Mouse (Mus musculus) testis, postnatal 14 days (tissue): Measurements from ENCODE around the gene S100a5.

Experiments
- DNase-seq: peaks from one replicate; pipeline ENCODE4 v3.0.0; 2021; ENCODE audit warnings: low spot score

The S100a5 gene

DNA sequence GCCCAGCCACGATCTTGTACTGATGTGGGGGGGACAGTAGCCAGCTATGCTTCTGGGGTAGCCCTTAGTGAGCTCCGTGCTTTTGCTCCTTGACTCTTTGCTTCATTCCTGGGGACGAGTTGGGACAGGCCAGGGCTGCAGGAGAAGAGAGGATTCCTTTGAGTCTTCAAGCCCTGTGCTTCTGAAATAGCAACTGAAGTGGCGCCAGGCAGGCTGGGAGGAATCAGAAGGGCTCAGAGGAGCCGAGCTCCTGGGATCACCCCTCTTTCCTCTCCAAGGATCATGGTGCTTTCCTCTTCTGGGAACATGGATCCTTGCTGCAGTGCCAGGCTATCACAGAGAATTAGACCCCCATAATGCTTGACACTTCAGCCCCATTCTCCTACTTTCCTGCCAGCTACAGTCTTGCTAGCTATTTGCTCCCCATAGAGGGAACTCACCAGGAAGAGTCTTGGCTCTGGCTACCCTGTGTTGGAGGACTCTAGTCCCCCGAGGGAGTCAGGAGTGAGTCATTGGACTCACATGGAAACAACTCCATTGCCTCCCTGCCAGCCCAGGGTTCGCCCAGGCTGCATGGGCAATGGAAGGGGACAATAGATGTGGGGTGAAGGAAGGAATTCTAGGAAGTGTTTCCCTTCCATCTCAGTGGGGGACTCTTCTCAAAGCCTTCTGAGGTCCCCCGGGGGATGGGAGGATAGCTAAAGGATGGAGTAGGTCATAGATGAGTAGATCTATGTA is 7.7 kb upstream of the S100a5 start:
- no peak for DNase-seq

GRCm38 (mm10) chr3:90601486-90602110 is 6.7 kb upstream of the S100a5 start, which contains the start of gene Gm42674:
Gene Gm42674 (plus strand): TSS chr3:90601904.
- no peak for DNase-seq

DNA sequence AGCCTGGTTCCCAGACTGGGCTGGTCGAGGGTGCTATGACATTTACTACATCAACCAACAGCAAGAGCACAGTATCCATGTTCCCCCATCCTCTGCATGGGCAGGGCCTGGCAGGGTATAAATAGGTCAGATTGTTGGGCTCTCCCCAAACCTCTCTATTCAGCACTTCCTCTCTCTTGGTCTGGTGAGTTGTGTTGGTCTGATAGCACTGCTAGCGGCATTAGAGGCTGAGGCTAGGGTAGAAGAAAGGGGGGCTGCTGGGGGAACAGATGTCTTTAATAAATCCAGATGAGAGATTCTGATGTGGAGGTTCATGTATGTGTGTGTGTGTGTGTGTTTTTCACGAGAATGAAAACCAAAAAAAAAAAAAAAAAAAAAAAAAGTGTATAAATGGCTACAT is 4.7 kb upstream of the S100a5 start, which contains the start of gene S100a4:
Gene S100a4, plus strand, starts transcription at position 149 of the 400 bp plus-strand sequence.
- no peak for DNase-seq

- DNase-seq = peak; percentile 52
Observed at GRCm38 (mm10) chr3:90604416-90604815, 3.9 kb upstream of the S100a5 start.

DNA sequence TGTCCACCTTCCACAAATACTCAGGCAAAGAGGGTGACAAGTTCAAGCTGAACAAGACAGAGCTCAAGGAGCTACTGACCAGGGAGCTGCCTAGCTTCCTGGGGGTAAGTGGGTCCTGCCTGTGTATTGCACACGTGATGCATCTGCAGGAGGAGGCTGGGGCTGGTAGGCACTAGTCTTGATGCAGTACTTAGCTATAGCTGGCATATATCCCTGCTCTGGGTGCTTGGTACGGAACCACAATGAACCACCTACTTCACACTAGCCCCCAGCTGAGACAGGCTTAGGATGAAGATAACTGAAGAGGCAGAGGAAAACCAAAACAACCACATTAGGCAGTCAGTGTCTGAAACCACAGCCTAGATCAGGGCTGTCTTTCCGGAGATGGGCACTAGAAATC is 3.3 kb upstream of the S100a5 start:
- no peak for DNase-seq

GRCm38 (mm10) chr3:90605736-90606135 is 2.6 kb upstream of the S100a5 start:
- DNase-seq = no peak

DNA sequence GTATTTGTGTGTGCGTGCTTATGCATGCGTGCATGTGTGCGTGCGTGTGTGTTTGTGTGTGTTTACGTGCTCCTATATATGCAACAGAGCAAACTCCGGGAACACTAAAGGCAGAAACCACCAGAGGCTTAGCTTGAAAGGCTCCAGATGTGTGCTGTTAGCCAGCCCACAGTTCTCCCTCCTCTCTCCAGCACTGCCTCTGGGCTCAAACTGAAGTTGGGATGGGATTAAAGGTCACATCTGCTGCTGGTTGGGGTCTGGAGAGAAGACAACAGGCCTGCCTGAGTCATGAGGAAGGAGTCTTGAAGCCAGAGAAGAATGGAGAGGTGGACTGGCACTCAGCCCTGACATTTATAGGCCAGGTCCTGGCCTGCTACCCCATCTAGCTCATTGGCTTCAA is 2.1 kb upstream of the S100a5 start:
- DNase-seq = no peak

DNA sequence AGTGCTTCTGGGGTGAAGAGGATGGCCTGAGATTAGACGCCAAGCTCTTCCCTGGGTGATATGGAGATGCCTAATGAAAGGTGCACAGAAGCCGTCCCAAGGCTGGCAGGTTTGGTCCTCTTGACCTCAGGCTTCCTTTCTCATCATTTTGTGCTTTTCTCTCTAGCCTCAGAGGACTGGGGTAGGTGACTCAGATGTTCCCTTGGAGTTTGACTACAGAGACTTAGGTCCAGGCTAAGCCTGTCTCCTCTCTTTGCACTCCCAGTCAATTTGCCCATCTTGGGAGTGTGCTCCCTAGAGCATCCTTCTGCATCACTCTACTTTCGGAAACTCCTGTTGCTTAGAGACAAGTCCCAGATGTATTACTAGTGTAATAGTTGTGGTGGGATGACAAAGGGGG is 962 bp upstream of the S100a5 start:
- no peak for DNase-seq

- no peak for DNase-seq
Observed at GRCm38 (mm10) chr3:90609102-90609501, 779 bp downstream of the S100a5 start.

DNA sequence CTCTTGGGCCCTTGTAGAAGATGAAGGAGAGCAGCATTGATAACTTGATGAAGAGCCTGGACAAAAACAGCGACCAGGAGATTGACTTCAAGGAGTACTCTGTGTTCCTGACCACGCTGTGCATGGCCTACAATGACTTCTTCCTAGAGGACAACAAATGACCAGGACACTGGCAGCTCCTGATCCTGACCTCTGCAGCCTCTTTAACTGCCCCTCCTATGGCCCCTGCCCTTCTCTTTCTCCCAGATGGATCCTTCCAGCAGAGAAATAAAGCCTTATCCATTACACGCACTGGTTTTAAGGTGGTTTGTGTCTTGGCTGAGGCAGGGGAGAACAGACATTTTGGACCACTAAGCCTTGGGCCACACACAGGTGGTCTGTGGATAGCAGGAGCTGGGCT is 3.2 kb downstream of the S100a5 start:
- DNase-seq = no peak

GRCm38 (mm10) chr3:90612061-90612460 is 3.7 kb downstream of the S100a5 start:
- no peak for DNase-seq

DNA sequence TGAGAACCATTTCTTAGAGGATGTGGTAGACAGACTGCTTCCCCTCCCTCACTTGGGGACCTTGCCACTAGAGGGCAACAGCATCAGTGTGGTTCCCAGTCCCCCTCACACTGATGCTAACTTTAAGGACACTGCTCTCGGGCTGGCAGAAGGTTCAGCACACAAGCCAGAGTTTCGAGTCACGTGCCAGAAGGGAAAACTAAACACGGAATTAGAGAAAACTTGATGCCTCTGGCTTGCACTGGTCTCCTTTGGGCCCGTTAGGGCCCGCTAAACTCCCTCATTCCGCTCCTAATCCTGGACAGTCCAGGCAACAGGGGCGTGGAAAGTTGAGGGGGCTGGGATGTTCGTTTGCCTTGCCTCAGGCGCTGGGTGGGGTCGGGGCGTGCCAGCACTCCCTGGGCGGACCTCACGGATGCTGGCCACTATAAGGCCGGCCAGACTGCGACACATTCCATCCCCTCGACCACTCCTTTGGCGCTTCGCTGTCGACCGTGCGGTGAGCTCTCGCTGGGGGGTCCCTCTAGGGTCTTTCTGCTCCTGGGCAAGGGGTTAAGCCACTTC is 4.5 kb downstream of the S100a5 start, which contains the start of gene S100a6:
Gene S100a6, plus strand, starts transcription at position 155 of the 564 bp plus-strand sequence.
- DNase-seq = peak; percentile 44

DNA sequence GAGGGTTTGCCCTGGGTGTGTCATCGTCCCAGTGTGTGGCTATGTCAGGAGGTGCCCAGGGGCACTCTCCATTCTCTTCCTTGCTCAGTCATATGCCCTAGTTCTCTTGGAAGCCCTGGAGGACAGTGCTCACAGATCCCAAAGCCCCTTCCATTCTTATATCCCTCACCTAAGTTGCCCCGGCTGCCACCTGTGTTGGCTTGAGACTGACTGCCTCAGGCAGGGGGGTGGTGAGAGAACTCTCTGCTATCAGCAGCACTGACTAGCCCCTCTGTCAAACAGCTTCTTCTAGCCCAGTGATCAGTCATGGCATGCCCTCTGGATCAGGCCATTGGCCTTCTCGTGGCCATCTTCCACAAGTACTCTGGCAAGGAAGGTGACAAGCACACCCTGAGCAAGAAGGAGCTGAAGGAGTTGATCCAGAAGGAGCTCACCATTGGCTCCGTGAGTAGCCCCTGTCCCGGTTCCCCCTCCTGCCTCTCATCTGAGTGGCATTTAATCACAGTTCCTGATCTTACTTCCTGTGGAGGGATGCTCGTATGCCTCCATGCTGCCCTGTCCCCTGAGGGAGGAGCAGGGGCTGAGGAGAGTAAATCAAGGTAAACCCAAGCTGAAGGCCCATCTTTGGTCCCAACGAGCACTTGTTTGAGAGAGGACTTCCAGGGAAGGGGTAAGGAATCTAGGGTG is 5.3 kb downstream of the S100a5 start:
- DNase-seq = no peak

DNA sequence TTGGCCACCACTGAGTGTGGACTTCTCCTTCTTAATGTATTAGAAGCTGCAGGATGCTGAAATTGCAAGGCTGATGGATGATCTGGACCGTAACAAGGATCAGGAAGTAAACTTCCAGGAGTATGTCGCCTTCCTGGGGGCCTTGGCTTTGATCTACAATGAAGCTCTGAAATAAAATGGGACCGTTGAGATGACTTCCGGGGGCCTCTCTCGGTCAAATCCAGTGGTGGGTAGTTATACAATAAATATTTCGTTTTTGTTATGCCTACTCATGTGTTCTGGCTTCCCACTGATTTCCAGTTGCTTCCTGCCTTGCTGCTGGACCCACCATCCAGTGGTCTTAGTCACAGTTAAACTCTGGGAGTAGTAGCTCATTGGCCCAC is 5.8 kb downstream of the S100a5 start:
- DNase-seq = no peak

GRCm38 (mm10) chr3:90614611-90615251 is 6.4 kb downstream of the S100a5 start:
- no peak for DNase-seq

- peak; percentile 39 for DNase-seq
Observed at GRCm38 (mm10) chr3:90615415-90615814, 7.1 kb downstream of the S100a5 start.

DNA sequence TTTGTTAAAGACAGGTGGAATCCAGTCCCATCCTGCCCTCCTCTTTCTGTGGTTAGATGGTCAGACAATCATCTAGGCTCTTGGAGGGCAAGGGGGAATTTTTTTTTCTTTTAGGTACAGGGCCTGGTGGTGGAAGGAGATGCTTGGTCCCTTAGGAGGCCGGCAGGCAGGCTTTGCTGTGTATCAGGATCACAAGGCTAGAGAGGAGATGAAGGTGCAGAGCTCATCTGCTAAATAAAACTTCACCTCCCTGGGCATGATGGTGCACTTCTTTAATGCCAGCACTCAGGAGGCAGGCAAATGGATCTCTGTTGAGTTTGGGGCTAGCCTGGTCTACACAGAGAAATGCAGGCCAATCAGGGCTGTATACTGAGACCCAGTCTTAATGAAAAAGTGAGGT is 7.6 kb downstream of the S100a5 start:
- DNase-seq = no peak

DNA sequence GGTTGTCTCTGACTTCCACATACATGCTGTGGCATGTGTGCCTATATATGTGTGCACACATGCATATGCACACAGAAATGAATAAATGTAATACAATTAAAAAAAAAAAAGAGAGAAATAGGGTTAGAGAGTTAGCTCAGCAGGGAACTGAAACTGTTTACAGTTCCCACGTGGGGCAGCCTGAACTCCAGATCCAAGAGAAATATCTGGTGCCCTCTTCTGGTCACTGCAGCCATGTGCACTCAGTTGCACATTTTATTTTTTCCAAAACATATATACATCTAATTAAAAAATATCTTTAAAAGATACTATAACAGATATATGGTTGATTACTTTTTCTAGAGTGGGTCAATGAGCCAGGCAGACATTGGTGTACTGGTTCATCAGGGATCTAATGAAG is 9.3 kb downstream of the S100a5 start:
- DNase-seq = no peak

GRCm38 (mm10) chr3:90621552-90621951 is 13.2 kb downstream of the S100a5 start:
- no peak for DNase-seq

DNA sequence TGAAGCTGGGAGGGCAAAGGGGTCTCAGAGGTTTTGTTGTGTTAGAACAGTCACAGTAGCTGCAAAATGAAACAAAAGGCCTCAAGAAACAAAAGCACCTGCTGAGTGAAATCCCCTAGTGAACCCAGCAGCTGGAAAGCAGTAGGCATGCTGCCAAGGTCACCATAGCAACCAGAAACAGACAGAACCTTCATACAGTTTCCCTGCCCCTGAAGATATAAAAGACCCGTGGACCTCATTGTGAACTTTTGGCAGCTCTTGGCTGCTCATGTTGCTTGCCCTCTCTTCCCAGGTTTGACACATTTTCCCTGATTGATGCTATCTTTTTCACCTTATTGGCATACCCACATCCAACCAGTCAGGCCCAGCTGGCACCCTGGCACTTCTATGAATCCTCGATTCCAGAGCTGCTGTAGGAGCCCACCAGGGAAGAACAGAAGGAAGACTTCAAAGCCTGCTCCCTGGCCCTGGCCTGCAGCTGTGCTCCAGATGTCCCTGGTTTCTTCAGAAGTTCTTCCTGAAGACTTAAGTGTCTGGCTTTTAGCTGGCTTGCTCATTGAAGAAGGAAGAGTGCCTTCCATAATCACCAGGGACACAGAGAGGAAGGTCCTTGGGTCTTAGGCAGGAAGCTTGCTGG is 15.2 kb downstream of the S100a5 start:
- DNase-seq = peak; percentile 73

- no peak for DNase-seq
Observed at GRCm38 (mm10) chr3:90625496-90625895, 17.2 kb downstream of the S100a5 start.
